Mouse (Mus musculus) myocyte (in vitro differentiated cells): ENCODE measurements around the gene Ube3b.

Experiments used
- E2F4 ChIP-seq: IDR thresholded peaks from one replicate; pipeline ENCODE4 v1.6.1; 2011; ENCODE audit warnings: mild to moderate bottlenecking, control low read depth, moderate library complexity; ENCODE audit not compliant: insufficient read depth
- POLR2A ChIP-seq: IDR thresholded peaks from one replicate; pipeline ENCODE4 v1.6.1; 2011; ENCODE audit warnings: low read depth, mild to moderate bottlenecking, control low read depth, moderate library complexity; ENCODE audit not compliant: insufficient read length
- REST ChIP-seq: IDR thresholded peaks from one replicate; pipeline ENCODE4 v1.6.1; 2011; ENCODE audit warnings: mild to moderate bottlenecking, control low read depth, moderate library complexity; ENCODE audit not compliant: insufficient read depth, insufficient read length
- TCF12 ChIP-seq: IDR thresholded peaks from one replicate; pipeline ENCODE4 v1.6.1; 2011; ENCODE audit warnings: mild to moderate bottlenecking, control low read depth; ENCODE audit not compliant: poor library complexity, insufficient read depth, severe bottlenecking

- TF ChIP-seq POLR2A (no peak), E2F4 (no peak), REST (no peak), TCF12 (no peak)
Observed at GRCm38 (mm10) chr5:114383184-114383904, 2.9 kb downstream of the Ube3b start.
